Mouse (Mus musculus): ENCODE results near the gene Sumf1. TPM values are rescaled to one million over a fixed set of nuclear protein-coding genes. Genes with fewer than 3 reads are reported as not detected.

Gene Sumf1
- total and polyA plus RNA-seq, 3 experiments, result 16.0 to 25.9 (median 22.8) TPM

- Histone ChIP-seq H3K4me1 (ENCODE audit: insufficient read depth, low read depth, low read length) (no peaks in the 10 kb centered on the region), H3K36me3 (replicated peaks) (peaks cover 28% of the 10 kb centered on the region), H3K9me3 (replicated peaks) (no peaks in the 10 kb centered on the region), H3K4me3 (ENCODE audit: low read depth, low read length) (no peak overlapping the region), H3K27me3 (ENCODE audit: insufficient read depth, low read length) (no peaks in the 10 kb centered on the region)
- no peak for TF ChIP-seq GATA1 (IDR thresholded peaks at IDR 0.05; ENCODE audit: borderline replicate concordance, low read length)
- TF ChIP-seq POLR2AphosphoS5 (IDR thresholded peaks at IDR 0.05; ENCODE audit: insufficient replicate concordance, low read depth, low read length), result no peak
- TF ChIP-seq TAL1 (conservative IDR thresholded peaks at IDR 0.05; ENCODE audit: low read depth, low read length), result no peak
- no peak for TF ChIP-seq GATA2 (IDR thresholded peaks at IDR 0.05; ENCODE audit: borderline replicate concordance, low read depth, low read length)
- no peak for TF ChIP-seq CTCF (IDR thresholded peaks at IDR 0.05; ENCODE audit: low read depth, low read length)
- no peak for DNase-seq (ENCODE audit: low spot score)
- no peak for ATAC-seq (ENCODE audit: extremely low read depth, insufficient number of reproducible peaks, low FRiP score, poor library complexity, severe bottlenecking)
Observed at GRCm38 (mm10) chr6:108136286-108136685, 49.1 kb downstream of the Sumf1 start.

- Histone ChIP-seq H3K4me3 (ENCODE audit: low read depth, low read length) (no peak overlapping the region), H3K4me1 (ENCODE audit: insufficient read depth, low read depth, low read length) (no peaks in the 10 kb centered on the region), H3K27me3 (ENCODE audit: insufficient read depth, low read length) (no peaks in the 10 kb centered on the region), H3K36me3 (replicated peaks) (peaks cover 6% of the 10 kb centered on the region), H3K9me3 (replicated peaks) (no peaks in the 10 kb centered on the region)
- no peak for TF ChIP-seq GATA1 (IDR thresholded peaks at IDR 0.05; ENCODE audit: borderline replicate concordance, low read length)
- no peak for TF ChIP-seq CTCF (IDR thresholded peaks at IDR 0.05; ENCODE audit: low read depth, low read length)
- no peak for TF ChIP-seq POLR2AphosphoS5 (IDR thresholded peaks at IDR 0.05; ENCODE audit: insufficient replicate concordance, low read depth, low read length)
- no peak for TF ChIP-seq TAL1 (conservative IDR thresholded peaks at IDR 0.05; ENCODE audit: low read depth, low read length)
- no peak for TF ChIP-seq GATA2 (IDR thresholded peaks at IDR 0.05; ENCODE audit: borderline replicate concordance, low read depth, low read length)
- no peak for ATAC-seq (ENCODE audit: extremely low read depth, insufficient number of reproducible peaks, low FRiP score, poor library complexity, severe bottlenecking)
- no peak for DNase-seq (ENCODE audit: low spot score)
Observed at GRCm38 (mm10) chr6:108132268-108132935, 53.0 kb downstream of the Sumf1 start.

GRCm38 (mm10) chr6:108130718-108131117 is 54.7 kb downstream of the Sumf1 start:
- no peak for DNase-seq (ENCODE audit: low spot score)
- no peaks in the 10 kb centered on the region for H3K9me3 ChIP-seq (replicated peaks)
- ATAC-seq (ENCODE audit: extremely low read depth, insufficient number of reproducible peaks, low FRiP score, poor library complexity, severe bottlenecking), result no peak
- H3K4me1 ChIP-seq (ENCODE audit: insufficient read depth, low read depth, low read length), result no peaks in the 10 kb centered on the region
- H3K27me3 ChIP-seq (ENCODE audit: insufficient read depth, low read length), result no peaks in the 10 kb centered on the region
- H3K4me3 ChIP-seq (ENCODE audit: low read depth, low read length), result no peak overlapping the region
- TF ChIP-seq TAL1 (conservative IDR thresholded peaks at IDR 0.05; ENCODE audit: low read depth, low read length), result no peak
- TF ChIP-seq POLR2AphosphoS5 (IDR thresholded peaks at IDR 0.05; ENCODE audit: insufficient replicate concordance, low read depth, low read length), result no peak
- no peak for TF ChIP-seq CTCF (IDR thresholded peaks at IDR 0.05; ENCODE audit: low read depth, low read length)
- no peak for TF ChIP-seq GATA2 (IDR thresholded peaks at IDR 0.05; ENCODE audit: borderline replicate concordance, low read depth, low read length)
- TF ChIP-seq GATA1 (IDR thresholded peaks at IDR 0.05; ENCODE audit: borderline replicate concordance, low read length), result no peak
- H3K36me3 ChIP-seq (replicated peaks), result no peaks in the 10 kb centered on the region

- no peak for TF ChIP-seq POLR2AphosphoS5 (IDR thresholded peaks at IDR 0.05; ENCODE audit: insufficient replicate concordance, low read depth, low read length)
- no peak for TF ChIP-seq CTCF (IDR thresholded peaks at IDR 0.05; ENCODE audit: low read depth, low read length)
- TF ChIP-seq GATA1 (IDR thresholded peaks at IDR 0.05; ENCODE audit: borderline replicate concordance, low read length), result no peak
- TF ChIP-seq GATA2 (IDR thresholded peaks at IDR 0.05; ENCODE audit: borderline replicate concordance, low read depth, low read length), result no peak
- DNase-seq (ENCODE audit: low spot score) (no peak), ATAC-seq (ENCODE audit: extremely low read depth, insufficient number of reproducible peaks, low FRiP score, poor library complexity, severe bottlenecking) (no peak)
- no peaks in the 10 kb centered on the region for H3K27me3 ChIP-seq (ENCODE audit: insufficient read depth, low read length)
- H3K4me3 ChIP-seq (ENCODE audit: low read depth, low read length), result no peak overlapping the region
- H3K36me3 ChIP-seq (replicated peaks), result peaks cover 2% of the 10 kb centered on the region
- no peaks in the 10 kb centered on the region for H3K4me1 ChIP-seq (ENCODE audit: insufficient read depth, low read depth, low read length)
- no peaks in the 10 kb centered on the region for H3K9me3 ChIP-seq (replicated peaks)
Observed at GRCm38 (mm10) chr6:108126631-108127030, 58.8 kb downstream of the Sumf1 start.

- H3K4me3 ChIP-seq (ENCODE audit: low read depth, low read length), result no peak overlapping the region
- H3K4me1 ChIP-seq (ENCODE audit: insufficient read depth, low read depth, low read length), result no peaks in the 10 kb centered on the region
- ATAC-seq (ENCODE audit: extremely low read depth, insufficient number of reproducible peaks, low FRiP score, poor library complexity, severe bottlenecking), result no peak
- TF ChIP-seq GATA1 (IDR thresholded peaks at IDR 0.05; ENCODE audit: borderline replicate concordance, low read length) (no peak), GATA2 (IDR thresholded peaks at IDR 0.05; ENCODE audit: borderline replicate concordance, low read depth, low read length) (no peak), POLR2AphosphoS5 (IDR thresholded peaks at IDR 0.05; ENCODE audit: insufficient replicate concordance, low read depth, low read length) (no peak), CTCF (IDR thresholded peaks at IDR 0.05; ENCODE audit: low read depth, low read length) (no peak), TAL1 (conservative IDR thresholded peaks at IDR 0.05; ENCODE audit: low read depth, low read length) (no peak)
- H3K27me3 ChIP-seq (ENCODE audit: insufficient read depth, low read length), result no peaks in the 10 kb centered on the region
- H3K36me3 ChIP-seq (replicated peaks), result peaks cover 2% of the 10 kb centered on the region
- no peak for DNase-seq (ENCODE audit: low spot score)
- no peaks in the 10 kb centered on the region for H3K9me3 ChIP-seq (replicated peaks)
Observed at GRCm38 (mm10) chr6:108125474-108125873, 59.9 kb downstream of the Sumf1 start.

GRCm38 (mm10) chr6:108117881-108118280 is 67.5 kb downstream of the Sumf1 start:
- TF ChIP-seq TAL1 (conservative IDR thresholded peaks at IDR 0.05; ENCODE audit: low read depth, low read length) (no peak), POLR2AphosphoS5 (IDR thresholded peaks at IDR 0.05; ENCODE audit: insufficient replicate concordance, low read depth, low read length) (no peak), CTCF (IDR thresholded peaks at IDR 0.05; ENCODE audit: low read depth, low read length) (no peak), GATA2 (IDR thresholded peaks at IDR 0.05; ENCODE audit: borderline replicate concordance, low read depth, low read length) (no peak), GATA1 (IDR thresholded peaks at IDR 0.05; ENCODE audit: borderline replicate concordance, low read length) (no peak)
- no peak overlapping the region for H3K4me3 ChIP-seq (ENCODE audit: low read depth, low read length)
- H3K36me3 ChIP-seq (replicated peaks), result peaks cover 9% of the 10 kb centered on the region
- no peaks in the 10 kb centered on the region for H3K27me3 ChIP-seq (ENCODE audit: insufficient read depth, low read length)
- DNase-seq (ENCODE audit: low spot score) (no peak), ATAC-seq (ENCODE audit: extremely low read depth, insufficient number of reproducible peaks, low FRiP score, poor library complexity, severe bottlenecking) (no peak)
- H3K4me1 ChIP-seq (ENCODE audit: insufficient read depth, low read depth, low read length), result no peaks in the 10 kb centered on the region
- H3K9me3 ChIP-seq (replicated peaks), result no peaks in the 10 kb centered on the region
